Mouse (Mus musculus): ENCODE data around the gene Htr1d. TPM values are rescaled to one million over a fixed set of nuclear protein-coding genes. Genes with fewer than 3 reads are reported as not detected.

Htr1d gene
- total RNA-seq, 1 experiment from 2014 or later, result not detected

Other genes with a start within 250 kb of the Htr1d start
- 1.8 and 2.8 TPM in 2 replicates for gene Asap3, start 217.2 kb upstream of the Htr1d start, total RNA-seq (2021)
- 2.3 TPM in 2 replicates for gene Tcea3, start 175.8 kb upstream of the Htr1d start, total RNA-seq (2021)
- 20.0 and 22.0 TPM in 2 replicates for gene Zfp46, start 138.8 kb upstream of the Htr1d start, total RNA-seq (2021)
- 73.9 and 97.0 TPM in 2 replicates for gene Hnrnpr, start 112.6 kb upstream of the Htr1d start, total RNA-seq (2021)
- gene 6030445D17Rik, start 38.7 kb downstream of the Htr1d start, total RNA-seq (2021), result 0.30 and 0.71 TPM in 2 replicates
- gene Luzp1, start 46.2 kb downstream of the Htr1d start, total RNA-seq (2021), result 30.6 and 37.2 TPM in 2 replicates
- 44.2 and 59.3 TPM in 2 replicates for gene Kdm1a, start 179.2 kb downstream of the Htr1d start, total RNA-seq (2021)
- gene Tex46, start 186.9 kb downstream of the Htr1d start, total RNA-seq (2021), result not detected in 2 replicates
- gene Lactbl1, start 199.1 kb downstream of the Htr1d start, total RNA-seq (2021), result not detected in 2 replicates

Measured in adrenal gland, postnatal 25 days (tissue).